Mouse (Mus musculus) forebrain, embryonic 11.5 days (tissue): ENCODE data around the gene Kcnh1. TPM values are rescaled to one million over a fixed set of nuclear protein-coding genes. Genes with fewer than 3 reads are reported as not detected.

ENCODE experiments used
- ATAC-seq: fragments of 200-750 bp; cut with Nextera tagmentation; replicated peaks from 2 replicates; pipeline ENCODE4 v1.8.0; 2017; ENCODE audit warnings: moderate TSS enrichment; ENCODE audit not compliant: low FRiP score
- DNase-seq: peaks from one replicate; pipeline ENCODE4 v3.0.0-alpha.2; 2017; ENCODE audit warnings: low spot score
- H3K27ac ChIP-seq: fragments of 300-500 bp; sonication (generic); 2 replicates; pipeline ENCODE4 v1.5.1; 2014; ENCODE audit warnings: low read depth, low read length
- H3K27me3 ChIP-seq: fragments of 300-500 bp; sonication (generic); 2 replicates; pipeline ENCODE4 v1.6.1; 2014; ENCODE audit warnings: mild to moderate bottlenecking, low read length, mixed read lengths; ENCODE audit not compliant: control insufficient read depth, insufficient read depth
- H3K36me3 ChIP-seq: fragments of 300-500 bp; sonication (generic); 2 replicates; pipeline ENCODE4 v1.6.1; 2014; ENCODE audit warnings: mild to moderate bottlenecking, low read length, moderate library complexity, mixed read lengths; ENCODE audit not compliant: control insufficient read depth, insufficient read depth
- H3K4me1 ChIP-seq: fragments of 300-500 bp; sonication (generic); replicated peaks from 2 replicates; pipeline ENCODE4 v1.6.1; 2014; ENCODE audit warnings: low read length, mixed read lengths; ENCODE audit not compliant: control insufficient read depth, insufficient read depth
- H3K4me2 ChIP-seq: fragments of 300-500 bp; sonication (generic); 2 replicates; pipeline ENCODE4 v1.6.1; 2014; ENCODE audit warnings: low read depth, mild to moderate bottlenecking, low read length, moderate library complexity, mixed read lengths; ENCODE audit not compliant: severe bottlenecking
- H3K4me3 ChIP-seq: fragments of 300-500 bp; sonication (generic); 2 replicates; pipeline ENCODE4 v1.5.1; 2014; ENCODE audit warnings: low read depth, low read length
- H3K9ac ChIP-seq: fragments of 300-500 bp; sonication (generic); 2 replicates; pipeline ENCODE4 v1.6.1; 2014; ENCODE audit warnings: low read length
- H3K9me3 ChIP-seq: fragments of 300-500 bp; sonication (generic); 2 replicates; pipeline ENCODE4 v1.6.1; 2016; ENCODE audit warnings: low read length, mixed read lengths; ENCODE audit not compliant: control insufficient read depth
- WGBS: fragments of 180-500 bp; shearing (Covaris S2); extraction: QIAGEN DNeasy Blood & Tissue Kit; methylation state at CpG from one replicate; pipeline ENCODE4 v1.1.7; 2014; 5-methylcytosine and 5-hydroxymethylcytosine counted together
- polyA plus RNA-seq: library from polyadenylated mRNA; unstranded; fragments of >200 nt; fragmentation: Nextera tagmentation; extraction: Ambion mirVana; gene quantifications from 2 replicates; pipeline ENCODE4 v1.2.1, GENCODE M21; 2014

The Kcnh1 gene
- polyA plus RNA-seq, 1 experiment from 2014 or later: 0.35 TPM

DNA sequence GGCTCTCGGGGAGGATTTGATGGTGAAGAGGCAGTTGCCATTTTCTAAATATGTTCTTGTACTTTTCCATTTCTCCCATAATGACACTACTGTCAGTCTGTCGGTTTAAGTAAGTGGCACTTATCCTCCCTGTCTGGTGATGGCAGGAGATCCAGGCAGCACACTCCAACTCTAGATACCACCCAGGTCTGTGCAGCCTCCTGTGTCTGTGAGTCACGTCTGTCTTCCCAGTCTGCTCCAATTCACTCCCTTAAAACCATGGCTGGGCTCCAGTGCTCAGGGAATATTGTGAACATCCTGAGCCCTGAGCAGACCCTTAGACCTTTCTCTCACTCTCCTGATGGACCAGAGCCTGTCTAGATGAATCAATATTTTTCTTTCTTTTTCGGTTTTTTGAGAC lies 151.2 kb downstream of the Kcnh1 start:
- no peak for ATAC-seq
- no peak for DNase-seq
- H3K27ac ChIP-seq: no peak overlapping the region
- no peak overlapping the region for H3K9ac ChIP-seq
- WGBS: 88% methylated on average over 4 of the region's 4 CpGs
- no peaks in the 10 kb centered on the region for H3K4me1 ChIP-seq
- H3K9me3 ChIP-seq: no peaks in the 10 kb centered on the region; the same call in 1 of the 2 replicates
- H3K27me3 ChIP-seq: no peaks in the 10 kb centered on the region
- H3K4me2 ChIP-seq: no peak overlapping the region
- H3K36me3 ChIP-seq: no peaks in the 10 kb centered on the region
- no peak overlapping the region for H3K4me3 ChIP-seq

- DNase-seq (no peak), ATAC-seq (no peak)
- Histone ChIP-seq H3K4me2 (no peak overlapping the region), H3K27me3 (no peaks in the 10 kb centered on the region), H3K9ac (no peak overlapping the region), H3K4me3 (no peak overlapping the region), H3K4me1 (no peaks in the 10 kb centered on the region), H3K36me3 (no peaks in the 10 kb centered on the region), H3K27ac (no peak overlapping the region), H3K9me3 (no peaks in the 10 kb centered on the region; the same call in 1 of the 2 replicates)
- 90% methylated on average over 4 of the region's 4 CpGs for WGBS
Observed at GRCm38 (mm10) chr1:192343996-192344395, 153.4 kb downstream of the Kcnh1 start.

- Histone ChIP-seq H3K27ac (no peak overlapping the region), H3K4me1 (no peaks in the 10 kb centered on the region), H3K36me3 (no peaks in the 10 kb centered on the region), H3K9ac (no peak overlapping the region), H3K4me2 (no peak overlapping the region), H3K4me3 (no peak overlapping the region), H3K27me3 (no peaks in the 10 kb centered on the region), H3K9me3 (no peaks in the 10 kb centered on the region; the same call in 1 of the 2 replicates)
- ATAC-seq (no peak), DNase-seq (no peak)
- WGBS: 81% methylated on average over 5 of the region's 5 CpGs
Observed at GRCm38 (mm10) chr1:192347327-192347726, 156.8 kb downstream of the Kcnh1 start.

GRCm38 (mm10) chr1:192356231-192356630 lies 165.7 kb downstream of the Kcnh1 start:
- H3K36me3 ChIP-seq: no peaks in the 10 kb centered on the region
- ATAC-seq: no peak
- H3K9me3 ChIP-seq: no peaks in the 10 kb centered on the region
- no peaks in the 10 kb centered on the region for H3K27me3 ChIP-seq
- 80% methylated on average over 3 of the region's 3 CpGs for WGBS
- no peak for DNase-seq
- no peaks in the 10 kb centered on the region for H3K4me1 ChIP-seq
- no peak overlapping the region for H3K4me3 ChIP-seq
- H3K9ac ChIP-seq: no peak overlapping the region
- no peak overlapping the region for H3K4me2 ChIP-seq
- H3K27ac ChIP-seq: no peak overlapping the region

GRCm38 (mm10) chr1:192359212-192359611 lies 168.6 kb downstream of the Kcnh1 start:
- Histone ChIP-seq H3K9me3 (no peaks in the 10 kb centered on the region), H3K9ac (no peak overlapping the region), H3K4me2 (no peak overlapping the region), H3K27ac (no peak overlapping the region), H3K4me3 (no peak overlapping the region), H3K27me3 (no peaks in the 10 kb centered on the region), H3K36me3 (no peaks in the 10 kb centered on the region), H3K4me1 (no peaks in the 10 kb centered on the region)
- DNase-seq (no peak), ATAC-seq (no peak)
- 90% methylated on average over 2 of the region's 2 CpGs for WGBS

GRCm38 (mm10) chr1:192368336-192368735 lies 177.8 kb downstream of the Kcnh1 start:
- Histone ChIP-seq H3K9me3 (no peaks in the 10 kb centered on the region), H3K36me3 (no peaks in the 10 kb centered on the region), H3K4me2 (no peak overlapping the region), H3K27me3 (no peaks in the 10 kb centered on the region), H3K27ac (no peak overlapping the region), H3K4me3 (no peak overlapping the region), H3K9ac (no peak overlapping the region), H3K4me1 (no peaks in the 10 kb centered on the region)
- WGBS: 41% methylated on average over 5 of the region's 5 CpGs
- no peak for DNase-seq
- ATAC-seq: no peak

- no peak for ATAC-seq
- H3K27ac ChIP-seq: no peak overlapping the region
- WGBS: 91% methylated on average over 4 of the region's 4 CpGs
- no peak overlapping the region for H3K4me3 ChIP-seq
- no peaks in the 10 kb centered on the region for H3K4me1 ChIP-seq
- H3K4me2 ChIP-seq: no peak overlapping the region
- no peaks in the 10 kb centered on the region for H3K9me3 ChIP-seq
- H3K27me3 ChIP-seq: no peaks in the 10 kb centered on the region
- DNase-seq: no peak
- no peak overlapping the region for H3K9ac ChIP-seq
- H3K36me3 ChIP-seq: no peaks in the 10 kb centered on the region
Observed at GRCm38 (mm10) chr1:192371943-192372614, 181.5 kb downstream of the Kcnh1 start.

DNA sequence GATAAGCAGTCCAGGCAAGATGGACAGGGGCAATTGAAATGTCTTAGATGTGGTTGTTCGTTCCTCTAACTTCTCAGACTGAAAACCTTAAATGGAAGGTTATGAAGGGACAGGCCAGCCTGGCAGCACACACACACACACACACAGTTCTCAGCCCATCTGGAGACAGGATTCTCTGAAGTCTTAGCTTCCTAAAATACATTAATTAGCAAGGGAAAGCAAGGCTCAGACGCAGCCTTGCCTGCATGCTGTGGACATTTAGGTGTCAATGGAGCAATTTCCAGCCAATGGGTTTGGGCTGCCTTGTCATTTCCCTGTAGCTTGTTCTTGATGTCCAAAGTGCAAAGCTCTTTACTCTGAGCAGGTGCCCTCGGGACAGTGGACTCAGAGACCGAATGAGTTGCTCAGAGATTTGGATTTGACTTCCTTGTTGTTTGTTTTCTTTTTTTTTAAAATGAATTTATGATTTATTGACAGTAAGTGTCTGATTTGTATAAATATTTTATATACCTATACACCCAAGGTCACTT lies 188.0 kb downstream of the Kcnh1 start:
- no peaks in the 10 kb centered on the region for H3K4me1 ChIP-seq
- H3K27ac ChIP-seq: no peak overlapping the region
- H3K4me3 ChIP-seq: no peak overlapping the region
- no peaks in the 10 kb centered on the region for H3K27me3 ChIP-seq
- no peak for DNase-seq
- H3K36me3 ChIP-seq: no peaks in the 10 kb centered on the region
- WGBS: 87% methylated on average over 4 of the region's 4 CpGs
- no peak overlapping the region for H3K4me2 ChIP-seq
- no peaks in the 10 kb centered on the region for H3K9me3 ChIP-seq
- H3K9ac ChIP-seq: no peak overlapping the region
- no peak for ATAC-seq

DNA sequence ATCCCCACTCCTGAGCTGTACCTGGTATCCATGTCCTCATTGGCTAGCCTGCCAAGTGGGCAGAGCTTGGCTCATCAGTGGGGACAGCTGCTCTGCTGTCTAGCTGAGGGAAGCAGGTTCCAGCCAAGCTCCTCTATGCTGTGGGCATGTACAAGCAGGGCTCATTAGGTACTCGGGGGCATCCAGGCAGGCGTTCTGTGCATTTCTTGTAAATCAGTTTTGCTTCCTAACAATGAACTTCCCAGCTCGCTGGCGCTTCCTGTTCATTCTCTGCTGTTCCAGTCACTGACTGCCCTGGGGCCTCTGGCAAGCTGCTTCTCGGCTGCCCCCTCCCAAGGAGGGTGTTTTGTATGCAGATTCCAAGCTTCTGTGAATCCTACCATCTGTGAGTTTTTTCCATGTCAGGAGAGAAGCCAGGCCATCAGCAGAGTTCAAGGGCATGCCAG lies 190.0 kb downstream of the Kcnh1 start:
- ATAC-seq: no peak
- DNase-seq: no peak
- no peak overlapping the region for H3K27ac ChIP-seq
- H3K36me3 ChIP-seq: no peaks in the 10 kb centered on the region
- H3K4me3 ChIP-seq: no peak overlapping the region
- no peak overlapping the region for H3K4me2 ChIP-seq
- H3K9me3 ChIP-seq: no peaks in the 10 kb centered on the region
- H3K27me3 ChIP-seq: no peaks in the 10 kb centered on the region
- no peak overlapping the region for H3K9ac ChIP-seq
- no peaks in the 10 kb centered on the region for H3K4me1 ChIP-seq
- 65% methylated on average over 5 of the region's 5 CpGs for WGBS
